Mouse (Mus musculus): ENCODE measurements at regions not wholly inside any gene's neighbourhood (a gene's known extent, or its start where the extent isn't known, plus 50 kb on each side); places are given as distances from the start of the nearest gene placed in this dataset.

- H3K4me3 ChIP-seq, result peak overlapping the region; percentile 86
- peaks cover 38% of the 10 kb centered on the region for H3K4me1 ChIP-seq (replicated peaks)
- DNase-seq (ENCODE audit: low spot score), result peak; percentile 74
- peaks cover 26% of the 10 kb centered on the region for H3K27me3 ChIP-seq (ENCODE audit: insufficient read depth, poor library complexity, severe bottlenecking)
- H3K36me3 ChIP-seq, result no peaks in the 10 kb centered on the region
- H3K27ac ChIP-seq, result peak overlapping the region; percentile 92
- H3K9me3 ChIP-seq, result no peaks in the 10 kb centered on the region
- WGBS, result under 1% methylated on average over 50 of the region's 50 CpGs
These were observed 73.7 kb upstream of the Tln2 start for GRCm38 (mm10) chr9:67633026-67633741.

GRCm38 (mm10) chr9:67633761-67634441, 74.4 kb upstream of the Tln2 start:
- Histone ChIP-seq H3K9me3 (no peaks in the 10 kb centered on the region), H3K27me3 (ENCODE audit: insufficient read depth, poor library complexity, severe bottlenecking) (peaks cover 26% of the 10 kb centered on the region), H3K4me1 (replicated peaks) (peaks cover 33% of the 10 kb centered on the region), H3K4me3 (peak overlapping the region; percentile 86), H3K36me3 (no peaks in the 10 kb centered on the region), H3K27ac (peak overlapping the region; percentile 92)
- DNase-seq (ENCODE audit: low spot score), result peak; percentile 78
- WGBS, result under 1% methylated on average over 61 of the region's 61 CpGs

GRCm38 (mm10) chr9:67646820-67647219, 87.3 kb upstream of the Tln2 start:
- no peak for DNase-seq (ENCODE audit: low spot score)
- WGBS, result 92% methylated on average over 2 of the region's 2 CpGs

GRCm38 (mm10) chr9:67664773-67665172, 94.5 kb upstream of the C2cd4b start:
- DNase-seq (ENCODE audit: low spot score), result no peak
- no peak overlapping the region for H3K4me3 ChIP-seq
- H3K9me3 ChIP-seq, result no peaks in the 10 kb centered on the region
- H3K27me3 ChIP-seq (ENCODE audit: insufficient read depth, poor library complexity, severe bottlenecking), result no peaks in the 10 kb centered on the region
- no peaks in the 10 kb centered on the region for H3K4me1 ChIP-seq (replicated peaks)
- no peak overlapping the region for H3K27ac ChIP-seq
- H3K36me3 ChIP-seq, result no peaks in the 10 kb centered on the region

More at GRCm38 (mm10) chr9:67646820-67647219, 87.3 kb upstream of the Tln2 start:
- Histone ChIP-seq H3K4me3 (no peak overlapping the region), H3K4me1 (replicated peaks) (no peaks in the 10 kb centered on the region), H3K9me3 (0 out of 2 replicates have a peak, but pooled peaks cover 3% of the 10 kb centered on the region), H3K27me3 (ENCODE audit: insufficient read depth, poor library complexity, severe bottlenecking) (no peaks in the 10 kb centered on the region), H3K36me3 (no peaks in the 10 kb centered on the region), H3K27ac (no peak overlapping the region)

- no peaks in the 10 kb centered on the region for H3K4me1 ChIP-seq (replicated peaks)
- WGBS, result 88% methylated on average over 12 of the region's 12 CpGs
- DNase-seq (ENCODE audit: low spot score), result no peak
These were observed 88.8 kb upstream of the C2cd4b start for GRCm38 (mm10) chr9:67670261-67671020.

GRCm38 (mm10) chr9:67676906-67677305, 82.3 kb upstream of the C2cd4b start:
- WGBS, result 73% methylated on average over 1 of the region's 1 CpGs
- Histone ChIP-seq H3K27me3 (ENCODE audit: insufficient read depth, poor library complexity, severe bottlenecking) (no peaks in the 10 kb centered on the region; the same call in 1 of the 2 replicates), H3K27ac (no peak overlapping the region), H3K4me1 (replicated peaks) (no peaks in the 10 kb centered on the region), H3K36me3 (no peaks in the 10 kb centered on the region), H3K4me3 (no peak overlapping the region), H3K9me3 (no peaks in the 10 kb centered on the region)
- DNase-seq (ENCODE audit: low spot score), result no peak

More at GRCm38 (mm10) chr9:67670261-67671020, 88.8 kb upstream of the C2cd4b start:
- Histone ChIP-seq H3K36me3 (no peaks in the 10 kb centered on the region), H3K27ac (no peak overlapping the region), H3K9me3 (no peaks in the 10 kb centered on the region), H3K4me3 (no peak overlapping the region), H3K27me3 (ENCODE audit: insufficient read depth, poor library complexity, severe bottlenecking) (no peaks in the 10 kb centered on the region)

GRCm38 (mm10) chr9:67683367-67683766, 75.9 kb upstream of the C2cd4b start:
- Histone ChIP-seq H3K36me3 (no peaks in the 10 kb centered on the region), H3K9me3 (peaks cover 13% of the 10 kb centered on the region), H3K27ac (no peak overlapping the region), H3K27me3 (ENCODE audit: insufficient read depth, poor library complexity, severe bottlenecking) (no peaks in the 10 kb centered on the region; the same call in 1 of the 2 replicates), H3K4me3 (no peak overlapping the region), H3K4me1 (replicated peaks) (no peaks in the 10 kb centered on the region)
- 12% methylated on average over 7 of the region's 7 CpGs for WGBS
- DNase-seq (ENCODE audit: low spot score), result peak; percentile 87

GRCm38 (mm10) chr9:67692396-67692795, 66.8 kb upstream of the C2cd4b start:
- Histone ChIP-seq H3K9me3 (no peaks in the 10 kb centered on the region), H3K27me3 (ENCODE audit: insufficient read depth, poor library complexity, severe bottlenecking) (no peaks in the 10 kb centered on the region), H3K36me3 (no peaks in the 10 kb centered on the region), H3K4me3 (no peak overlapping the region), H3K4me1 (replicated peaks) (peaks cover 6% of the 10 kb centered on the region; the same call in 1 of the 2 replicates), H3K27ac (no peak overlapping the region)
- no peak for DNase-seq (ENCODE audit: low spot score)
- WGBS, result 89% methylated on average over 13 of the region's 13 CpGs

- Histone ChIP-seq H3K27me3 (ENCODE audit: insufficient read depth, poor library complexity, severe bottlenecking) (0 out of 2 replicates have a peak, but pooled peaks cover 3% of the 10 kb centered on the region), H3K4me3 (no peak overlapping the region), H3K27ac (no peak overlapping the region), H3K36me3 (no peaks in the 10 kb centered on the region), H3K9me3 (no peaks in the 10 kb centered on the region), H3K4me1 (replicated peaks) (peaks cover 6% of the 10 kb centered on the region; the same call in 1 of the 2 replicates)
- WGBS, result 18% methylated on average over 7 of the region's 7 CpGs
- DNase-seq (ENCODE audit: low spot score), result peak; percentile 30
These were observed 65.5 kb upstream of the C2cd4b start for GRCm38 (mm10) chr9:67693716-67694115.

GRCm38 (mm10) chr9:67698796-67699195, 60.4 kb upstream of the C2cd4b start:
- Histone ChIP-seq H3K27me3 (ENCODE audit: insufficient read depth, poor library complexity, severe bottlenecking) (peaks cover 13% of the 10 kb centered on the region; the same call in 1 of the 2 replicates), H3K27ac (no peak overlapping the region), H3K4me1 (replicated peaks) (peaks cover 8% of the 10 kb centered on the region; the same call in 1 of the 2 replicates), H3K36me3 (no peaks in the 10 kb centered on the region), H3K4me3 (no peak overlapping the region), H3K9me3 (no peaks in the 10 kb centered on the region)
- 92% methylated on average over 2 of the region's 2 CpGs for WGBS
- DNase-seq (ENCODE audit: low spot score), result no peak

- Histone ChIP-seq H3K4me1 (replicated peaks) (peaks cover 7% of the 10 kb centered on the region; the same call in 1 of the 2 replicates), H3K4me3 (peak overlapping the region; percentile 54), H3K27ac (peak overlapping the region; percentile 84), H3K9me3 (no peaks in the 10 kb centered on the region), H3K36me3 (no peaks in the 10 kb centered on the region), H3K27me3 (ENCODE audit: insufficient read depth, poor library complexity, severe bottlenecking) (peaks cover 13% of the 10 kb centered on the region; the same call in 1 of the 2 replicates)
- peak; percentile 63 for DNase-seq (ENCODE audit: low spot score)
- 20% methylated on average over 35 of the region's 35 CpGs for WGBS
These were observed 59.2 kb upstream of the C2cd4b start for GRCm38 (mm10) chr9:67699846-67700579.

Data from hindbrain, embryonic 10.5 days (tissue).